Mouse (Mus musculus) heart, adult 9 months (tissue): ENCODE measurements around the gene Limk2.

ENCODE experiments used
- DNase-seq, 2 experiments: peaks; one replicate each; pipeline ENCODE4 v3.0.0; 2022; ENCODE audit warnings: low spot score in 2 of 2

Gene Limk2

GRCm38 (mm10) chr11:3334141-3334710 is 74.8 kb downstream of the Limk2 start:
- no peak for DNase-seq

GRCm38 (mm10) chr11:3333111-3333695 is 75.8 kb downstream of the Limk2 start:
- no peak for DNase-seq

DNA sequence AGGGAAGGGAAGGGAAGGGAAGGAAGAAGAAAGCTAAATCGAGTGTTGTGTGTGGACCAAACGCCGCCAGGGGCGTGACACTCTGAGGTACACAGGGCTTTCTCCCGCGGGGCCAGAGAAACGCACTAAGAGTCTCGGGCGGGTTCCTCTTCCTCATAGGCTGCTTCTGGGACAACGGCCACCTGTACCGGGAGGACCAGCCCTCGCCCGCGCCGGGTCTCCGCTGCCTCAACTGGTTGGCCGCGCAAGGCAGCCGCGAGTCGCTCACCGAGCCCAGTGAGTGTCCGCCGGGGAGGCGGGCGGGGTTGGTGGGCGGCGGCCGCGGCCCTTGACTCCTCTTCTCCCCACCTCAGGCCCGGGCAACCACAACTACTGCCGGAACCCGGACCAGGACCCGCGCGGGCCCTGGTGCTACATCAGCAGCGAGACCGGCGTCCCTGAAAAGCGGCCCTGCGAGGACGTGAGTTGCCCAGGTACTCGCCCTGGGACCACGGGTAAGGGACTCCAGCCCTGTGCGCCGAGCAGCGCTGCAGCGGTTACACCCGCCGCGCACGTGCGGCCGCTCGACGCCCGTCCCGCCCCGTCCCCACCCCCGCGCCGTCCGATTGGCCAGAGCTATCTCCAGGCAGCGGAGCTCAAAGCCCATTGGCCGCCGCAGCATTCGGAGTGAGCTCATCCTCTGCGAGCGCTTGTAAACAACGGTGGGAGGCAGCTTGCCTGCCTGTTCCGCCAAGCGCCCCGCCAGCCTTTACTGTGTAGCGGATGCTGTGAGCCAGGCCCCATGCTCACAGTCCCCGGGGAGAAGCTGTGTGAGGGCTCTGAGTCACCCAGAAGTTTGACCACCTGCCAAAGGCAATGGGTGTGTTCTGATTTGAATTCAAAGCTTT is 77.0 kb downstream of the Limk2 start:
- peak; percentile 96 to 97 for DNase-seq

DNA sequence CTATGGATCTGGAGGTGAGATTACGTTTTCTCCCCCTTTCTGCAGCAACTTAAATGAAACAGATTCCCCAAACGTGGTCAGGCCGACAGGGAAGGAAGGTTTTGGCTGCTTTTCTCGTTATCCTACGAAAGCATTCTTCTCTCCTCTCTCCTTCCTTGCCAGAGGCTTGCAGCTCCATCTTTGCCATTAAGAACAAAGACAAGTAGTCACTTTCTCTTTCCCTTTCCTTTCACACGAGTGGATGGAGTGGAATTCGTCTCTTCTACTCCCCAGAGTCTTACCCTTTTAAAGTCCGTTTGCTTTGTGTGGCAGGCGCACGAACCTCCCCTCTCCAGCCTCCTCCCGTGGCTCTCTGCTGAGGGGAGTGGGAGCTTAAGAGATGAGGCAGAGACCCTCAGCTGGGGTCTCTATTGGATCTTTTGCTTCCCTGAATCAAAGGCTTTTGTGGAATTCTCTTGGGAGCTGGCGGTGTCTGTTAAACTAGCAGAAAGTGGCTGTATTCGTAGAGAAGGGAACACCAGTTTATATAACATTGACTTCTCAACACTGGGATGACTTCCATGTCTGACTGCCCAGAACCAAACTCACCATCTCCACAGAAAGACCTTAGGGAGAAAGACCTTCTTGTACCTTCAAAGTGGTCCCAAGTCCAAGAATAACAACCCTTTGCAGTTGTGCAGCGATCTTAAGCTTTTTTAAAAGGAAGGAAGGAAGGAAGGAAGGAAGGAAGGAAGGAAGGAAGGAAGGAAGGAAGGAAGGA is 77.8 kb downstream of the Limk2 start:
- peak in 1 of 2 experiments; percentile 39 for DNase-seq

- DNase-seq = peak; percentile 91 to 93
These were observed 78.4 kb downstream of the Limk2 start for GRCm38 (mm10) chr11:3330566-3330965.

- DNase-seq = peak in 1 of 2 experiments; percentile 65
These were observed 79.0 kb downstream of the Limk2 start, which contains the start of gene Pik3ip1 for GRCm38 (mm10) chr11:3329891-3330451. TSS of gene Pik3ip1 (plus strand) at chr11:3330401.

DNA sequence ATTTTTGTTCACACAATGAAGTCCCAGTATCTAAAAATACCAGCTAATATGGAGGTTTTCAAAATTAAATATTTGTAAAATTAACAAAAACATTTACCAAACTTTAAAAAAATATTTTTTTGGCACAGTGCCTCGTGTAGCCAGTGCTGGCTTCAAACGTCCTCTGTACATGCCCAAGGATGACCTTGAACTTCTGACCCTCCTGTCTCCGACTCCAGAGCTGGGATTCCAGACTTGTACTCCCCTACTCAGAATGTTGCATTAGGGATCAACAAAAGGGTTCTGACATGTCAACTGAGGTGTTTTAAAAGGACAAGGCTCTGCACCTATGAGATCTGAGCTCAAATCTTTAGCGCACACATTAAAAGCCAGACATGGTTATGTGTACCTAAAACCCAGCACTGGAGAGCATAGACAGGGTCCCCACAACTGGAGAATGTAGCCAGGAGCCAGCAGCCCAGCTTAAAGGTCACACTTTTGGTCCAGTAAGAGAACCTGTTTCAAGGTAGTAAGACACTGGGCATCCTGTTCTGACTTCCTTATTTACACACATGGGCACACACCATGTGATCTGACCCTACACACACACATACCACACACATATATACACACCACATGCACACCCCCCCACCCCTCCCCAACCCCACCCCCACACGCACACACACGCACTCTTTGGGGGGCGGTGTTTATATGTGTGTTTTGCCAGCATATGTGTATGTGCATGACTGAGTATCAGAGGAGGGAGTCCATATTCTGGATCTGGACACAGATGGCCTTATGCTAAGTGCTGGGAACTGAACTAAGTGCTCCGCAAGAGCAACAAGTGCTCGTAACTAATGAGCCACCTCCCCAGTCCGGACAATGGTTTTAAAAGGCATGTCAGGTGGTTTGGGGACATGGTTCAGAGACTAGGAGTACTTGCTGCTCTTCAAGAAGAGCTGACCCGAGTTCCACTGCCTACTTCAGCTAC is 79.9 kb downstream of the Limk2 start:
- no peak for DNase-seq

- no peak for DNase-seq
These were observed 80.7 kb downstream of the Limk2 start for GRCm38 (mm10) chr11:3328271-3328670.

- DNase-seq = no peak
These were observed 90.7 kb downstream of the Limk2 start for GRCm38 (mm10) chr11:3318286-3318685.

GRCm38 (mm10) chr11:3314148-3314547 is 94.8 kb downstream of the Limk2 start:
- DNase-seq = peak in 1 of 2 experiments; percentile 54

DNA sequence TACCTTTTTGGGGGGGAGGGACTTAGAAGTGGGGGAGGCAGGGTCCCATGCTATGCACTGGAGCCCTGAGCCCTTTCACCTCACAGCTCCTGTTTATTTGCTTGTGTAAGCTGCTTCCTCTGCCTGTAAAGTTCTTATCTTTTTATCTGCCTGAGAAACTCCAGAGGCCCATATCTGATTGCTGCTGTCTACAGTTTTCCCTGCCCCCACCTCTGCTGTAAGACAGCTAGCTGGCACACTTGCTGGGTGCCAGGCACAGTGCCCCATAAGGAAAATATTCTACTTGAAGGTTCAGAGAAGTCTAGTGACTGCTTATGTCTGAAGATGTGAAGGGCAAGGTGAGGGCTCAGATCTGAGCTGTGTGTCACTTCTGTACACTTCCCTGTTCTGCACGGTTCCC is 95.7 kb downstream of the Limk2 start:
- no peak for DNase-seq

- no peak for DNase-seq
These were observed 97.2 kb downstream of the Limk2 start for GRCm38 (mm10) chr11:3311586-3312347.

- DNase-seq = no peak
These were observed 98.0 kb downstream of the Limk2 start for GRCm38 (mm10) chr11:3310789-3311585.

DNA sequence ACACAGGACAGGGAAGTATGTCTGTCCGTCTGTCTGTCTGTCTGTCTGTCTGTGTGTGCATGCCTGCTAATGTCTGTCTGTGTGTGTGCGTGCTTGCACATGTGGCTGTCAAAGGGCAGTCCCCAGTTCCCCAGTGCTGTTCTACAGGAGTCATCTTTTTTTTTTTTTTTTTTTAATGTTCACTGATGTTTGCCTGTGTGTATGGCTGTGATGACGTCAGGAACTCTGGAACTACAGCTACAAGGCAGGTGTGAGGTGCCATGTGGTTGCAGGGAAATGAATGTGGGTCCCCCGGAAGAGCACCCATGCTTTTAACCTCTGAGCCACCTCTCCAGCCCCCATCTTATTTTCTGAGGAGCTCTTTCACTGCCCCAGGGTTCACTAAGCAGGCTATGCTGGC is 99.1 kb downstream of the Limk2 start:
- DNase-seq = no peak

GRCm38 (mm10) chr11:3307875-3308274 is 101.1 kb downstream of the Limk2 start:
- no peak for DNase-seq

DNA sequence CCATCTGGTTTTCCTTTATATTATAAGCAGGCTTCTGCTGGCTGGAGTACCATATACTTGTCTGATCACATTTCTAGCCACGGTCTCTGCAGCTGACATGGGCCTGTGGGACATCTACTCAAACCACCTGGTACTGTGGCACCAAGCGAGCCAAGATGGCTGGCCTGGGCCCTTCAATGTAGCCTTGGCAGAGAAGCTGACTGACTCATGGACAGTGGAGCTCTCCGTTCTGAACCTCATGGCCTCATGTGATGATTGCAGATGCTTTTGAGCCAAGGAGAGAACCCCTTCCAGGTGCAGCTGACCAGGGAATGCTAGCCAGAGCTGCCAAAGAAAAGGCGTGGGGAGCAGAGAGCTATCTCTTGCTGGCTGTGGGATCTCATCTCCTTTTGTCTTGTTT is 103.2 kb downstream of the Limk2 start:
- no peak for DNase-seq

- DNase-seq = no peak
These were observed 106.2 kb downstream of the Limk2 start for GRCm38 (mm10) chr11:3302792-3303191.

DNA sequence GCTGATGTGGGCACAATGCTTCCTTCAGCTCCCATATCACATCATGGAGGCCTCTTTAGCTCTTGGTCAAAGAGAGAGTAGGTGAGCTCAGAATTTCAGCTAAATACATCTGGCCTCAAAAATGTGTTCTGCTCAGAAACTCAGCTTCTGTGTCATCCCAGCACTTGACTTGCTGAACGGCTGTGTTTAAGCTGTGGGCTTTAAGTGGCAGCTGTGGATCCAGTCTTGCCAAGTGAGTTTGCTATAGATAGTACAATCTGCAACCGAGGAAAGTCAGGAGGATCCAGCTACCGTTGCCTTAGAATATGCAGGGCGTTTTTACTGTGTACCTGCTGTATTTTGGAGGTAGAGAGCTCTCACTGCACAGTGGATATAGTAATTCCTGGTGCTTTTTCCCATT is 106.6 kb downstream of the Limk2 start:
- no peak for DNase-seq

- DNase-seq = no peak
These were observed 107.9 kb downstream of the Limk2 start for GRCm38 (mm10) chr11:3301075-3301474.
